Mouse (Mus musculus) hindbrain, embryonic 16.5 days (tissue): Measurements from ENCODE around the gene Olfr561. TPM values are rescaled to one million over a fixed set of nuclear protein-coding genes. Genes with fewer than 3 reads are reported as not detected.

Source experiments
- ATAC-seq: fragments of 200-750 bp; cut with Nextera tagmentation; 2 replicates; pipeline ENCODE4 v1.8.0; 2017; ENCODE audit warnings: moderate TSS enrichment, moderate library complexity
- H3K27ac ChIP-seq: fragments of 300-500 bp; sonication (generic); 2 replicates; pipeline ENCODE4 v1.5.1; 2014; ENCODE audit warnings: low read depth, mild to moderate bottlenecking, control low read depth, low read length, moderate library complexity
- H3K27me3 ChIP-seq: fragments of 300-500 bp; sonication (generic); replicated peaks from 2 replicates; pipeline ENCODE4 v1.6.1; 2014; ENCODE audit warnings: low read length; ENCODE audit not compliant: control insufficient read depth, insufficient read depth
- H3K36me3 ChIP-seq: fragments of 300-500 bp; sonication (generic); 2 replicates; pipeline ENCODE4 v1.6.1; 2014; ENCODE audit warnings: mild to moderate bottlenecking, low read length, moderate library complexity, mixed read lengths; ENCODE audit not compliant: control insufficient read depth, insufficient read depth
- H3K4me1 ChIP-seq: fragments of 300-500 bp; sonication (generic); 2 replicates; pipeline ENCODE4 v1.6.1; 2014; ENCODE audit warnings: low read depth, low read length; ENCODE audit not compliant: control insufficient read depth, insufficient read depth
- H3K4me2 ChIP-seq: fragments of 300-500 bp; sonication (generic); 2 replicates; pipeline ENCODE4 v1.6.1; 2014; ENCODE audit warnings: mild to moderate bottlenecking, low read length, control low read depth, moderate library complexity
- H3K4me3 ChIP-seq: fragments of 300-500 bp; sonication (generic); 2 replicates; pipeline ENCODE4 v1.5.1; 2014; ENCODE audit warnings: mild to moderate bottlenecking, low read length, control low read depth, moderate library complexity
- H3K9ac ChIP-seq: fragments of 300-500 bp; sonication (generic); 2 replicates; pipeline ENCODE4 v1.6.1; 2014; ENCODE audit warnings: low read depth, mild to moderate bottlenecking, control low read depth, low read length, moderate library complexity
- H3K9me3 ChIP-seq: fragments of 300-500 bp; sonication (generic); 2 replicates; pipeline ENCODE4 v1.6.1; 2014; ENCODE audit warnings: mild to moderate bottlenecking, low read length, moderate library complexity; ENCODE audit not compliant: control insufficient read depth
- WGBS: fragments of 180-500 bp; shearing (Covaris S2); extraction: QIAGEN DNeasy Blood & Tissue Kit; methylation state at CpG from one replicate; pipeline ENCODE4 v1.1.7; 2014; 5-methylcytosine and 5-hydroxymethylcytosine counted together
- polyA plus RNA-seq: library from polyadenylated mRNA; unstranded; fragments of >200 nt; fragmentation: Nextera tagmentation; extraction: Ambion mirVana; gene quantifications from 2 replicates; pipeline ENCODE4 v1.2.1, GENCODE M21; 2015

The Olfr561 gene
- not detected in 2 replicates for polyA plus RNA-seq

GRCm38 (mm10) chr7:102770921-102771320 is at the start of gene Olfr561:
TSS of gene Olfr561 (plus strand) at chr7:102771221.
- Histone ChIP-seq H3K27me3 (no peaks in the 10 kb centered on the region), H3K27ac (no peak within 1 kb of the TSS), H3K36me3 (no peaks in the 10 kb centered on the region), H3K4me1 (no peaks in the 10 kb centered on the region), H3K9ac (no peak within 1 kb of the TSS), H3K9me3 (no peaks in the 10 kb centered on the region), H3K4me2 (no peak within 1 kb of the TSS), H3K4me3 (no peak within 1 kb of the TSS)
- ATAC-seq: no peak
- 72% methylated on average over 2 of the region's 2 CpGs for WGBS

DNA sequence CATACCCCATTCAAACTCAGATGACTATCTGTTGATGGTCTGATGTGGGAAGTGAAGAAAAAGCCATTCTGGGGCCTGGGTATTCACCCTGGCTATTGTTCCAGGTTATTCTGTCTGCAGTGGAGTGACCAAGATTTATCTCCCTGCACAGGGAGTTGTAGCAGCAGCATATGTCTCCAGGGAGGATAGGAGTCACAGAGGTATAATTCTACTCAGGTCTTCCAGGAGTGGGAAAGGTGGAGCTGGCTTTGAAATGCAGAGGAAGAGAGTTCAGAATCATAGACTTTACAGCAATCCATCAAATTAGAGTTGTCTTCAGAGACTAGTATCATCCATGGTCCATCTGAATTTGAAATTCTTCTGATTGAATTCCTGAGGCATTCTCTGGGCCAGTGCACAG is 43.6 kb upstream of the Olfr561 start, which contains the start of gene Olfr559:
Olfr559 (minus strand) TSS at position 101 of the 400 bp plus-strand sequence.
- Histone ChIP-seq H3K4me1 (no peaks in the 10 kb centered on the region), H3K9ac (no peak within 1 kb of the TSS), H3K27me3 (no peaks in the 10 kb centered on the region), H3K27ac (no peak within 1 kb of the TSS), H3K4me2 (no peak within 1 kb of the TSS), H3K9me3 (no peaks in the 10 kb centered on the region), H3K36me3 (no peaks in the 10 kb centered on the region), H3K4me3 (no peak within 1 kb of the TSS)
- ATAC-seq: no peak

DNA sequence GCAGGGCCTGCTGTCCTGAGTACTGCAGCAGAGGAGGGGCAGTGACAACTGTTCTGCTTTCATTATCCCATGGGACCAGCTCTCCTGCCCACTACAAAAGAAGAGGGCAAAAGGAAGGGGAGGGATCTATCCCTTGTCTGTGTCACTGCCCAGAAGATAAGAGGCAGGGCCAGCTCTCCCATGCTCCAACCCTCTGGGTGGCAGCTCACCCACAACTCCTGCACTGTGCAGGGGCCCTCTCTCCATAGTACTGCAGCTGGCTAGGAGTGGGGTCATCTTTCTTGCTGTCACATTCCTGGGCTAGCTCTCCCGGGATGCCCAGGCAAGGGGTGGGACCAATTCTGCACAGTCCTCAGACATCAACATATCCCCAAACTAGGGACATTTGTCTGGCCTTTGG is 37.2 kb upstream of the Olfr561 start:
- Histone ChIP-seq H3K4me3 (no peak overlapping the region), H3K27me3 (no peaks in the 10 kb centered on the region), H3K4me2 (no peak overlapping the region), H3K9me3 (no peaks in the 10 kb centered on the region), H3K27ac (no peak overlapping the region), H3K9ac (no peak overlapping the region), H3K36me3 (no peaks in the 10 kb centered on the region), H3K4me1 (no peaks in the 10 kb centered on the region)
- 52% methylated on average over 1 of the region's 1 CpGs for WGBS
- ATAC-seq: no peak

- no peaks in the 10 kb centered on the region for H3K36me3 ChIP-seq
- WGBS: 60% methylated on average over 2 of the region's 2 CpGs
- H3K4me1 ChIP-seq: no peaks in the 10 kb centered on the region
- H3K27ac ChIP-seq: no peak overlapping the region
- H3K4me3 ChIP-seq: no peak overlapping the region
- no peak overlapping the region for H3K4me2 ChIP-seq
- H3K9ac ChIP-seq: no peak overlapping the region
- H3K9me3 ChIP-seq: no peaks in the 10 kb centered on the region
- no peak for ATAC-seq
- H3K27me3 ChIP-seq: no peaks in the 10 kb centered on the region
Observed at GRCm38 (mm10) chr7:102737705-102738104, 33.3 kb upstream of the Olfr561 start.

GRCm38 (mm10) chr7:102752086-102752485 is 18.9 kb upstream of the Olfr561 start:
- no peak overlapping the region for H3K27ac ChIP-seq
- no peak overlapping the region for H3K4me3 ChIP-seq
- no peak overlapping the region for H3K9ac ChIP-seq
- H3K27me3 ChIP-seq: no peaks in the 10 kb centered on the region
- ATAC-seq: no peak
- no peaks in the 10 kb centered on the region for H3K36me3 ChIP-seq
- 42% methylated on average over 1 of the region's 1 CpGs for WGBS
- H3K4me2 ChIP-seq: no peak overlapping the region
- no peaks in the 10 kb centered on the region for H3K9me3 ChIP-seq
- no peaks in the 10 kb centered on the region for H3K4me1 ChIP-seq

- Histone ChIP-seq H3K27me3 (no peaks in the 10 kb centered on the region), H3K36me3 (no peaks in the 10 kb centered on the region), H3K4me3 (no peak within 1 kb of the TSS), H3K4me1 (no peaks in the 10 kb centered on the region), H3K9me3 (no peaks in the 10 kb centered on the region), H3K4me2 (no peak within 1 kb of the TSS), H3K9ac (no peak within 1 kb of the TSS), H3K27ac (no peak within 1 kb of the TSS)
- no peak for ATAC-seq
- WGBS: 81% methylated on average over 4 of the region's 4 CpGs
Observed at GRCm38 (mm10) chr7:102759266-102759665, 11.8 kb upstream of the Olfr561 start, which contains the start of the genes Olfr560 and Olfr78. TSS of gene Olfr560 (minus strand) at chr7:102759366. TSS of gene Olfr78 (minus strand) at chr7:102759471.

- H3K9me3 ChIP-seq: no peaks in the 10 kb centered on the region
- H3K9ac ChIP-seq: no peak within 1 kb of the TSS
- H3K27me3 ChIP-seq: no peaks in the 10 kb centered on the region
- no peaks in the 10 kb centered on the region for H3K36me3 ChIP-seq
- H3K27ac ChIP-seq: no peak within 1 kb of the TSS
- no peak within 1 kb of the TSS for H3K4me2 ChIP-seq
- no peaks in the 10 kb centered on the region for H3K4me1 ChIP-seq
- no peak for ATAC-seq
- H3K4me3 ChIP-seq: no peak within 1 kb of the TSS
Observed at GRCm38 (mm10) chr7:102803180-102803579, 32.2 kb downstream of the Olfr561 start, which contains the start of gene Olfr564. TSS of gene Olfr564 (plus strand) at chr7:102803480.

Other genes starting within 250 kb of the Olfr561 start
- not detected in 2 replicates for gene Olfr547, start 236.5 kb upstream of the Olfr561 start, polyA plus RNA-seq
- gene Olfr548-ps1, start 230.3 kb upstream of the Olfr561 start, polyA plus RNA-seq: not detected in 2 replicates
- not detected in 2 replicates for gene Olfr549, start 221.4 kb upstream of the Olfr561 start, polyA plus RNA-seq
- gene Trim21, start 205.7 kb upstream of the Olfr561 start, polyA plus RNA-seq: 0.09 and 0.26 TPM in 2 replicates
- 0.04 TPM in 1 of 2 replicates, not detected in the other for gene Olfr550, start 199.8 kb upstream of the Olfr561 start, polyA plus RNA-seq
- gene Olfr551, start 179.3 kb upstream of the Olfr561 start, polyA plus RNA-seq: not detected in 2 replicates
- gene Olfr552, start 173.5 kb upstream of the Olfr561 start, polyA plus RNA-seq: not detected in 2 replicates
- gene Olfr553, start 153.0 kb upstream of the Olfr561 start, polyA plus RNA-seq: not detected in 2 replicates
- not detected in 2 replicates for gene Olfr554, start 132.8 kb upstream of the Olfr561 start, polyA plus RNA-seq
- gene Olfr555, start 112.4 kb upstream of the Olfr561 start, polyA plus RNA-seq: not detected in 2 replicates
- not detected in 2 replicates for gene Olfr556, start 106.3 kb upstream of the Olfr561 start, polyA plus RNA-seq
- gene Trim68, start 83.9 kb upstream of the Olfr561 start, polyA plus RNA-seq: 6.5 and 9.7 TPM in 2 replicates
- not detected in 2 replicates for gene Olfr557, start 75.3 kb upstream of the Olfr561 start, polyA plus RNA-seq
- 0.16 and 0.22 TPM in 2 replicates for gene Olfr558, start 69.0 kb upstream of the Olfr561 start, polyA plus RNA-seq
- not detected in 2 replicates for gene Olfr33, start 52.2 kb upstream of the Olfr561 start, polyA plus RNA-seq
- gene Olfr559, start 43.7 kb upstream of the Olfr561 start, polyA plus RNA-seq: not detected in 2 replicates
- not detected in 2 replicates for gene Olfr560, start 11.9 kb upstream of the Olfr561 start, polyA plus RNA-seq
- 0.10 and 0.11 TPM in 2 replicates for gene Olfr78, start 11.8 kb upstream of the Olfr561 start, polyA plus RNA-seq
- gene Olfr564, start 32.3 kb downstream of the Olfr561 start, polyA plus RNA-seq: not detected in 2 replicates
- not detected in 2 replicates for gene Olfr566, start 87.5 kb downstream of the Olfr561 start, polyA plus RNA-seq
- not detected in 2 replicates for gene Olfr568, start 105.9 kb downstream of the Olfr561 start, polyA plus RNA-seq
- not detected in 2 replicates for gene Olfr569, start 119.7 kb downstream of the Olfr561 start, polyA plus RNA-seq
- 0.15 and 0.40 TPM in 2 replicates for gene Olfr570, start 123.4 kb downstream of the Olfr561 start, polyA plus RNA-seq
- gene Olfr571, start 146.3 kb downstream of the Olfr561 start, polyA plus RNA-seq: not detected in 2 replicates
- gene Olfr572, start 153.2 kb downstream of the Olfr561 start, polyA plus RNA-seq: not detected in 2 replicates
- not detected in 2 replicates for gene Olfr573-ps1, start 171.4 kb downstream of the Olfr561 start, polyA plus RNA-seq
- gene Olfr574, start 177.2 kb downstream of the Olfr561 start, polyA plus RNA-seq: 0.25 TPM in 1 of 2 replicates, not detected in the other
- gene Olfr575, start 187.6 kb downstream of the Olfr561 start, polyA plus RNA-seq: not detected in 2 replicates
- not detected in 2 replicates for gene Olfr576, start 191.4 kb downstream of the Olfr561 start, polyA plus RNA-seq
- gene Olfr577, start 204.7 kb downstream of the Olfr561 start, polyA plus RNA-seq: not detected in 2 replicates
- not detected in 2 replicates for gene Olfr578, start 218.1 kb downstream of the Olfr561 start, polyA plus RNA-seq